Mouse (Mus musculus): ENCODE results near the gene Ttll7.
A peak's percentile ranks its signal among the peaks of the same experiment; 100 is the strongest.

Ttll7 gene

GRCm38 (mm10) chr3:146914798-146915197 is 62.6 kb downstream of the Ttll7 start:
- DNase-seq (ENCODE audit: low spot score) = peak; percentile 78

- no peak for DNase-seq (ENCODE audit: low spot score)
Observed at GRCm38 (mm10) chr3:146917891-146918290, 65.7 kb downstream of the Ttll7 start.

GRCm38 (mm10) chr3:146918323-146918722 is 66.2 kb downstream of the Ttll7 start:
- no peak for DNase-seq (ENCODE audit: low spot score)

GRCm38 (mm10) chr3:146927311-146928015 is 75.3 kb downstream of the Ttll7 start:
- no peak for DNase-seq (ENCODE audit: low spot score)

GRCm38 (mm10) chr3:146928141-146928540 is 76.0 kb downstream of the Ttll7 start:
- DNase-seq (ENCODE audit: low spot score) = no peak

- DNase-seq (ENCODE audit: low spot score) = no peak
Observed at GRCm38 (mm10) chr3:146929011-146929410, 76.8 kb downstream of the Ttll7 start.

- no peak for DNase-seq (ENCODE audit: low spot score)
Observed at GRCm38 (mm10) chr3:146931190-146931589, 79.0 kb downstream of the Ttll7 start.

- no peak for DNase-seq (ENCODE audit: low spot score)
Observed at GRCm38 (mm10) chr3:146932506-146932905, 80.3 kb downstream of the Ttll7 start.

- no peak for DNase-seq (ENCODE audit: low spot score)
Observed at GRCm38 (mm10) chr3:146936888-146937287, 84.7 kb downstream of the Ttll7 start.

GRCm38 (mm10) chr3:146939391-146940250 is 87.5 kb downstream of the Ttll7 start:
- DNase-seq (ENCODE audit: low spot score) = no peak

GRCm38 (mm10) chr3:146943101-146943500 is 90.9 kb downstream of the Ttll7 start:
- DNase-seq (ENCODE audit: low spot score) = no peak

GRCm38 (mm10) chr3:146945342-146945741 is 93.2 kb downstream of the Ttll7 start:
- DNase-seq (ENCODE audit: low spot score) = no peak

GRCm38 (mm10) chr3:146945887-146946286 is 93.7 kb downstream of the Ttll7 start:
- DNase-seq (ENCODE audit: low spot score) = peak; percentile 44

- DNase-seq (ENCODE audit: low spot score) = no peak
Observed at GRCm38 (mm10) chr3:146946641-146947040, 94.5 kb downstream of the Ttll7 start.

GRCm38 (mm10) chr3:146956792-146957191 is 104.6 kb downstream of the Ttll7 start:
- DNase-seq (ENCODE audit: low spot score) = no peak

- no peak for DNase-seq (ENCODE audit: low spot score)
Observed at GRCm38 (mm10) chr3:146962838-146963237, 110.7 kb downstream of the Ttll7 start.

GRCm38 (mm10) chr3:146964384-146964783 is 112.2 kb downstream of the Ttll7 start:
- DNase-seq (ENCODE audit: low spot score) = no peak

- no peak for DNase-seq (ENCODE audit: low spot score)
Observed at GRCm38 (mm10) chr3:146967242-146967641, 115.1 kb downstream of the Ttll7 start.

- no peak for DNase-seq (ENCODE audit: low spot score)
Observed at GRCm38 (mm10) chr3:146967834-146968233, 115.7 kb downstream of the Ttll7 start.

- no peak for DNase-seq (ENCODE audit: low spot score)
Observed at GRCm38 (mm10) chr3:146978272-146978671, 126.1 kb downstream of the Ttll7 start.

- peak; percentile 19 for DNase-seq (ENCODE audit: low spot score)
Observed at GRCm38 (mm10) chr3:146993834-146994669, 141.9 kb downstream of the Ttll7 start.

- DNase-seq (ENCODE audit: low spot score) = no peak
Observed at GRCm38 (mm10) chr3:146994670-146995415, 142.7 kb downstream of the Ttll7 start.

Data from ovary, postnatal 14 days (tissue).